Mouse (Mus musculus): Measurements from ENCODE around the gene Ing4.
"Not testable (repeated sequence)": the region's sequence is repeated elsewhere in the genome, so short reads cannot be mapped to it uniquely, and the experiment has no call there.

- not testable (repeated sequence) for TF ChIP-seq CTCF (conservative IDR thresholded peaks at IDR 0.05; ENCODE audit: insufficient read depth, insufficient read length, low read depth, low read length); POLR2A (IDR thresholded peaks at IDR 0.05; ENCODE audit: low read depth, low read length)
These were observed 25.7 kb downstream of the Ing4 start for GRCm38 (mm10) chr6:125065223-125065622.

Measured in kidney, adult 2 months (tissue).